Mouse (Mus musculus) lung, postnatal 0 days (tissue): ENCODE measurements around the gene Gcfc2.

Experiments
- CTCF ChIP-seq: IDR thresholded peaks from 2 replicates; pipeline ENCODE4 v1.5.1; 2016; ENCODE audit warnings: antibody characterized with exemption, mild to moderate bottlenecking
- EP300 ChIP-seq: IDR thresholded peaks from 2 replicates; pipeline ENCODE4 v1.6.1; 2016; ENCODE audit warnings: antibody characterized with exemption, mild to moderate bottlenecking, control low read depth

DNA sequence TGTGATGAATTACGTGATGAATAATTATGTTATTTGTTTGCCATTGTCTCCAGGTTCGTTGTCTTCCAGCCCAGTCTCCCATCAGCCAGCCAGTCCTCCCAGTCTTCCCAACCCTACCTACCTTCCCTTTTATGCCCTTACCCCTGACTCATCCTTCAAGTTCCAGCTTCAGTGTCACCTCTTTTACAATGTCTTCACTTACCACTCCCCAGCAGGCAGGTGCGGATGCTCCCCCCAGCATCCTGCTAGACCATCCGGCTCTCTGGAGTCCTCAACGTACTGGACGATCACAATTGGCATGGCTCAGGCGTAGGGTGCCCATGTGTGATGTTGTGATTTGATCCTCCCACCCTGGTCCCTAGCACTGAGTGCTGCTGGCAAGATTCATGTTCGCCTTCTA lies 62.7 kb downstream of the Gcfc2 start:
- TF ChIP-seq CTCF (no peak), EP300 (no peak)
